Mouse (Mus musculus): ENCODE data around the gene G430095P16Rik. TPM values are rescaled to one million over a fixed set of nuclear protein-coding genes. Genes with fewer than 3 reads are reported as not detected.
A peak's percentile ranks its signal among the peaks of the same experiment; 100 is the strongest.

The G430095P16Rik gene
- polyA plus RNA-seq, 1 experiment from 2014 or later: 1.4 TPM

DNA sequence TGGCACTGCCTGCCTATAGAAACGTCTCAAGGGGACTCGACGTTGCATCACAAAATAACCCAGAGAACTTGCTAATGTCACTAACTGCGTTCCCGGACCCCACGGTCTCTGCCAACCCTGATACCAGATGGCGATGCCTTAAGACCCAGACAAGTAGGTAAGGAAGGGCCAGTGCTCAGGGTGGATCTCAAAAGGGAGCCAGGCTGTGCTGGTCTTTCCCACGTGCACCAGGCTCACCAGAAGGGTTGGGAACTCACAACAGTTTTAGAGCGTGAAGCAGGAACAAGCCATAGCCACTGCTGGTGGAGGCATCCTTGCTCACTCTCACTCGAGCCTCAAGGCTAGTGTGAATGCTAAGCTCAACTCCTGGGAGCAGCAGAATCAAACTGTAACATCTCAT, 44.4 kb downstream of the G430095P16Rik start:
- Histone ChIP-seq H3K4me1 (peaks cover 62% of the 10 kb centered on the region), H3K4me2 (peak overlapping the region; percentile 42), H3K4me3 (replicated peaks) (no peak overlapping the region), H3K36me3 (no peaks in the 10 kb centered on the region), H3K27ac (replicated peaks) (no peak overlapping the region), H3K9me3 (replicated peaks) (no peaks in the 10 kb centered on the region), H3K9ac (replicated peaks) (no peak overlapping the region), H3K27me3 (replicated peaks) (peaks cover 74% of the 10 kb centered on the region)
- 82% methylated on average over 10 of the region's 10 CpGs for WGBS
- no peak for ATAC-seq (ENCODE audit: low FRiP score)

DNA sequence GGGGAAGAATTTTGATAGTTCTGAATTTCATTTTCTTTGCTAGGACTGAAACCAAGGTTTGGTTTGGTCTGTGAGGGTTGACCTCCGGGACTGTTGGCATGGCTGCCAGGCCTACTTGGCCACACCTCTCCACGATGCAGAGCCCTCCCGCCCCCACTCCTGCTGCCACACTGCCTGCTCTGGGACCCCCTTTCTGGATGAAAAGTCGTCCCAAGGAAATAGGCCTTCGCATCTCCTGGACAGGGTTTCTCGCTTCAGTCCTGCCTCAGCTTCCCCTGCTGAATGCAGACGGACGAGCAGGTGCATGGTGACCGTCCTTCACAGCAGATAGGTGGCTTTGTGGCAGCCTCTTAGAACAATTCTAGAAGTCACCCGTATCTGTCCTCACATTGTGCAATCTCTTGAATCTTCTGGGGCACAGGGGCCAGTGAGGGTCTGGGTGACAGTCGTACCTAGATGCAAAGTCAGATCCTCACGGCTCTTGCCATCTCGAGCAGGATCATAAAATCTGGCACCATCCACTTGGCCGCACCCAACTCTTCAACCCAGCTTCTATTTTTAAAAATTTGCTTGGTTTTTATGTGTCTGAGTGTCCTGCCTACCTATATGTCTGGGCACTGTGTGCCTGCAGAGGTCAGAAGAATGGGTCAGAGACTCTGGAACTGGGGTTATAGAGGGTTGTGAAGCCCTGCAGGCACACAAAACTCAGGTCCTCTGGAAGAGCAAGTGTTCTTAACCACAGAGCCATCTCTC, 45.7 kb downstream of the G430095P16Rik start:
- Histone ChIP-seq H3K9ac (replicated peaks) (no peak overlapping the region), H3K4me2 (peak overlapping the region; percentile 56), H3K4me3 (replicated peaks) (peak overlapping the region; percentile 34), H3K9me3 (replicated peaks) (no peaks in the 10 kb centered on the region), H3K4me1 (peaks cover 72% of the 10 kb centered on the region), H3K36me3 (no peaks in the 10 kb centered on the region), H3K27me3 (replicated peaks) (peaks cover 74% of the 10 kb centered on the region), H3K27ac (replicated peaks) (no peak overlapping the region)
- ATAC-seq (ENCODE audit: low FRiP score): no peak
- WGBS: 89% methylated on average over 14 of the region's 14 CpGs

DNA sequence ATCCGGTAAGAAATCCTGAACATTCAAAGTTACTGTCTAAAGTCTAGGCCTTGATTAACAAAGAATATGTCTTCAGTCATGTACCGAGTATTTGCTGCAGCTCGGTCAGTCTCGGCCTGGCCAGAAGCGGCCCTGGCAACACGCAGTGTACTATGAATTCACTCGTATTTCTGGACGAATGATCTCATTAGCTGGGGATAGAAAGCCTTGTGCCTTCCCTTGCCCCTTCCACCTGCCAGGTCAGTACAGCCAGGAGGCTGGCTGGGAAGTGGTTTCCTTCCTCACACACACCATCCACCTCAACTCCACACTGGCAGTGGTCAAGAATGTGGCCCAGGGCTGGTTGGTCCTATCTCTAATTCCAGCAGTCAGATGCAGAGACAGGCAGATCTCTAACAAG, 46.5 kb downstream of the G430095P16Rik start:
- Histone ChIP-seq H3K27ac (replicated peaks) (no peak overlapping the region), H3K36me3 (no peaks in the 10 kb centered on the region)

DNA sequence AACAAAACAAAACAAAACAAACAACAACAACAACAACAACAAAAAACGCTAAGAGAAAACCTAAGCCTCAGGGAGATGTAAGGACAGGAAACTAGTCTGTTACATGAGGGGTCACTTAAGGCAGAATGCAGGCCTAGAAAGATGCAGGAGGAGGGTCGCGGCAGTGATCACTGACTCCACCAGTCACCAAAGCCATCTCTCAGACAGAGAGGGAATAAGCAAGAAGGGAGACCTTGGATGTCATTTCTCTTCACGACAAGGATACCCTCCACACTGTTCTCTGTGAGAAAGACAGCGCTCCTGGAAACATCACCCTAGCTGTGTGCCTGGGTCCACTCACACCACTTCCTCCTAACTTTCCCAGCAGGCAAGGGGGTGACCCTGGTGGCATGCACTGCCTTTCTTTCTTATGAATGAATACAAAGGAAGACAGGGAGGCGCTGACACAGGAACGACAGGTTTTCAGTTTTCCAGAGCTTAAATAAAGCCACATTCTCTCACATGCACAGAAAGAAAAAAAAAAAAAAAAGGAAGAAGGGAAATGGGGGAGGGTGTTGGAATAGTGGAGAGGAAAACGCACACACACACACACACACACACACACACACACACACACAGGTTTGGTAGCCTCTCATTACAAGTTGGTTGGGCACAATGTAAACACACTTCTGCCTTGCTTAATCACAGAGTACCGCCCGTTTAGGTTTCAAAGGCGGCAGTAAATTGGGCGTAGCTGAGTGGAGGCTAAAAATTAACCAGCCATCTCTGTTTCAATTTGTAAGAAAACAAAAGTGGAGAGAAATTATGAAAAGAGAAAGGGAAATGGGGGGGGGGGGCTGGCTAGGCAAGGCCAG, 47.5 kb downstream of the G430095P16Rik start:
- no peak for ATAC-seq (ENCODE audit: low FRiP score)
- H3K27me3 ChIP-seq (replicated peaks): peaks cover 69% of the 10 kb centered on the region
- peak overlapping the region; percentile 34 for H3K4me3 ChIP-seq (replicated peaks)
- H3K36me3 ChIP-seq: no peaks in the 10 kb centered on the region
- H3K4me2 ChIP-seq: peak overlapping the region; percentile 56
- WGBS: 42% methylated on average over 12 of the region's 12 CpGs
- peaks cover 68% of the 10 kb centered on the region for H3K4me1 ChIP-seq
- peak overlapping the region; percentile 40 for H3K9ac ChIP-seq (replicated peaks)
- H3K27ac ChIP-seq (replicated peaks): peak overlapping the region; percentile 18; the same call in 1 of the 2 replicates
- H3K9me3 ChIP-seq (replicated peaks): no peaks in the 10 kb centered on the region

More for the DNA sequence above, 46.5 kb downstream of the G430095P16Rik start:
- Histone ChIP-seq H3K9me3 (replicated peaks) (no peaks in the 10 kb centered on the region), H3K4me2 (peak overlapping the region; percentile 56), H3K27me3 (replicated peaks) (peaks cover 70% of the 10 kb centered on the region), H3K9ac (replicated peaks) (no peak overlapping the region; the same call in 1 of the 2 replicates), H3K4me3 (replicated peaks) (peak overlapping the region; percentile 34), H3K4me1 (peaks cover 68% of the 10 kb centered on the region)
- ATAC-seq (ENCODE audit: low FRiP score): no peak
- WGBS: 83% methylated on average over 8 of the region's 8 CpGs

DNA sequence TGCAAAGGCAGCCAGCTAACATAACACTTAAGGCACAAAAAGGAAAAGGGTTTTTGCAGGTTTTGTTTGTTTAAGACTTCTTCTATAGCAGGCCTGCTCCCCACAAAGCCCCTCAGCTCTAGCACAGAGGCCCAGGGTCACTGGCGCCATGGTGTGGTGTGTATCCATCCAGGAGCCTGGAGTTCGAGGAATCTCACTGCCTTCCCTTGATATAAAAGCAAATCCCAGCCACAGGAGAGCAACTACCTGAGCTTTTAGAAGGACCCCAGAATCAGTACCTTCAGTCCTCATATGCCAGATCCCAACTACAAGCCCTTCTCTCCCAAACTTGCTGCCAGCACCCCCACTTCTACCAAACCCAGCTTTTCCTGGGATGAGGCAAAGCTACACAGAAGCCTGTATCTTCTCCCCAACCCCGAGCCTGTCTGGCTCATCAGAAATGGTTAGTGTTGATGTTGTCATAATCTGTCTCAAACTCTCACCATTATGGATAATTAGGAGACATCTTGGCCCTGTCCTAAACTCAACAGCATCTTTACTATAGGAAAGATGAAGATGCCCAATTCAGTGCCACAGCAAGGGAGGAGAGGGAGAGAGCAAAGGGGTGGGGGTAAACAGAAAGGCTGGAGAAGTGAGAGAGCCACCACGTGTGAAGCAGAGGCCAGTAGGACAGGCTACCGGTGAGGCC, 48.3 kb downstream of the G430095P16Rik start:
- Histone ChIP-seq H3K4me1 (peaks cover 68% of the 10 kb centered on the region), H3K27me3 (replicated peaks) (peaks cover 69% of the 10 kb centered on the region)
- WGBS: 33% methylated on average over 5 of the region's 5 CpGs

DNA sequence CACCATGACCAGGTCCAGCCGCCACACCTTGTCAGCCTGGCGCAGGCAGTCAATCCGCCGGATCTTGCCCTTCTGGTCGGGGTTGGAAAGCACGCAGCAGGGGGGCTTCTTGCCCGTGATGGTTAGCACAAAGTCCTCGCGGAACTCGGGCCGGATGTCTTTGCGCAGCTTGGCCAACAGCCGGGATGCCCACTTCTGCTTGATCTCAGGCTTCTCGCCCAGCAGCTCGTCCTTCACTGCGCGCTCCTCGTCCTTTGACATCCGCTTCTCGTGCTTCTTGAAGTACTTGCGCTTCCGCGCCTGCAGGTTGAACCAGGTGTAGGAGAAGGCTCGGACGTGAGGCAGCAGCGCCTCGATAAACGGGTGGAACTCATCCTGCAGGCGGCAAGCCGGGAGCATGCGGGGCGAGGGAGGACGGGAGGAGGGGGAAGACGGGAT, 49.2 kb downstream of the G430095P16Rik start:
- Histone ChIP-seq H3K27me3 (replicated peaks) (peaks cover 71% of the 10 kb centered on the region), H3K36me3 (no peaks in the 10 kb centered on the region), H3K27ac (replicated peaks) (peak overlapping the region; percentile 90), H3K4me1 (peaks cover 65% of the 10 kb centered on the region), H3K9me3 (replicated peaks) (no peaks in the 10 kb centered on the region), H3K9ac (replicated peaks) (peak overlapping the region; percentile 40), H3K4me2 (peak overlapping the region; percentile 56), H3K4me3 (replicated peaks) (peak overlapping the region; percentile 34)
- ATAC-seq (ENCODE audit: low FRiP score): no peak
- WGBS: 10% methylated on average over 34 of the region's 34 CpGs

More for the DNA sequence above, 48.3 kb downstream of the G430095P16Rik start:
- Histone ChIP-seq H3K9me3 (replicated peaks) (no peaks in the 10 kb centered on the region), H3K4me2 (peak overlapping the region; percentile 56), H3K4me3 (replicated peaks) (peak overlapping the region; percentile 34), H3K9ac (replicated peaks) (peak overlapping the region; percentile 40), H3K27ac (replicated peaks) (peak overlapping the region; percentile 90; the same call in 1 of the 2 replicates), H3K36me3 (no peaks in the 10 kb centered on the region)
- no peak for ATAC-seq (ENCODE audit: low FRiP score)

DNA sequence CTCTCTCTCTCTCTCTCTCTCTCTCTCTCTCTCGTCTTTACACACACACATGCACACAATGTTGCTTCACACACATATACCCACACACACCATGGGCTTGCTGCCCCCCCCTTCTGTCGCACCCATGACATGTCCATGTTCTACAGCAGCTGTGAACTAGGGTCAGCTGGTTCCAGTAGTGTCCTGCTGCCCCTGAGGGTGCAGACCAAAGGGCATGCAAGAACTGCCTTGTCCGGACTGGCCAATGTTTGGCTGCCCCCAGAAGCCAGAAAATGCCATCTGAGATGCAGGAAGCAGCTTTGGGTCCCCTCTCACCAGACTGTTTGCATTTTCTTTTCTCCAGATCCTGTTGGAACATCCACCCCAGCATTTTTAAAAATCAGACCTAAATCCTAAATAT, 49.8 kb downstream of the G430095P16Rik start:
- WGBS: 3% methylated on average over 3 of the region's 3 CpGs
- Histone ChIP-seq H3K4me1 (peaks cover 58% of the 10 kb centered on the region), H3K4me2 (peak overlapping the region; percentile 56), H3K9me3 (replicated peaks) (no peaks in the 10 kb centered on the region), H3K27me3 (replicated peaks) (peaks cover 71% of the 10 kb centered on the region), H3K4me3 (replicated peaks) (peak overlapping the region; percentile 34), H3K9ac (replicated peaks) (peak overlapping the region; percentile 44), H3K36me3 (no peaks in the 10 kb centered on the region), H3K27ac (replicated peaks) (peak overlapping the region; percentile 90)
- no peak for ATAC-seq (ENCODE audit: low FRiP score)

DNA sequence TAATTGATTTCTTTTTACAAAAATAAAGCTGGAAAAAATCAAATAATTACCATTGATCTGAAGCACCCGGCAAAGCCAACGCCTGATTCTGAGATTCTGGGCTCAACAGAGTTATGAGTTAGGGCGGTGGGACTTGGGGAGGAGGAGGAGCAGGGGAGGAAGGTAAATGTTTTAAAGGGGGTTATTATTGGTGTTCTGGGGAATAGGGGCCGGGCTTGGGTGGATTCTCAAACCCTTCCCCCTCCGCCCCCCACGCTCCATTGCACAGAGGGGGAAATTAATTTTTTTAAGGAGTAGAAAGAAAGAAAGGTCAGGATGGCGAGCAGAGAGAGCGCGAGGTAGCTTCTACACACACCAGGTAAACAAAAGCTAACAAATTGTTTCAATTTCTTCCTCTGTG, 50.5 kb downstream of the G430095P16Rik start:
- peaks cover 60% of the 10 kb centered on the region for H3K4me1 ChIP-seq
- no peak for ATAC-seq (ENCODE audit: low FRiP score)
- under 1% methylated on average over 9 of the region's 9 CpGs for WGBS
- H3K27ac ChIP-seq (replicated peaks): peak overlapping the region; percentile 90
- no peaks in the 10 kb centered on the region for H3K9me3 ChIP-seq (replicated peaks)
- H3K4me2 ChIP-seq: peak overlapping the region; percentile 56
- peak overlapping the region; percentile 34 for H3K4me3 ChIP-seq (replicated peaks)
- no peaks in the 10 kb centered on the region for H3K36me3 ChIP-seq
- H3K27me3 ChIP-seq (replicated peaks): peaks cover 75% of the 10 kb centered on the region
- H3K9ac ChIP-seq (replicated peaks): peak overlapping the region; percentile 44

DNA sequence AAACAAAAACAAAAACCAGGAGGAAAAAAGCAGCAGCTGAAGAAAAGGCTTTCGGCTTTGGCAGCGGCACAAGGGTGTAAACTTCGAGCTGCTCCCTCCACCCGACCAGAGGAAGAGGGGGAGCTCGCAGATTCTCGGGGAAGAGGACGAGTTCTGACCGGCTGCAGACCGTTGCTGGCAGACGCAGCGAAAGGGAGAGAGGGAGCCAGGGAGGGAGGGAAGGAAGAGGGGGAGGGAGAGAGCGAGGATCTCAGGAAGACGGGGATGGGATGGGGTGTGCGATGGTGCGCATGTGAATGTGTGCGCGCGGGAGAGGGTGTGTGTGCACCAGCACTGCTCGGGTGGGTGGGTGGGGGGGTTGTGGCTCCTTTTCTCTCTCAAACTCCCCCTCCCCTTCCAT, 51.0 kb downstream of the G430095P16Rik start:
- Histone ChIP-seq H3K9ac (replicated peaks) (peak overlapping the region; percentile 44), H3K9me3 (replicated peaks) (no peaks in the 10 kb centered on the region), H3K4me1 (peaks cover 65% of the 10 kb centered on the region), H3K4me2 (peak overlapping the region; percentile 56), H3K4me3 (replicated peaks) (peak overlapping the region; percentile 34), H3K27me3 (replicated peaks) (peaks cover 74% of the 10 kb centered on the region), H3K36me3 (no peaks in the 10 kb centered on the region), H3K27ac (replicated peaks) (peak overlapping the region; percentile 90)
- WGBS: under 1% methylated on average over 18 of the region's 19 CpGs
- ATAC-seq (ENCODE audit: low FRiP score): peak; percentile 89

DNA sequence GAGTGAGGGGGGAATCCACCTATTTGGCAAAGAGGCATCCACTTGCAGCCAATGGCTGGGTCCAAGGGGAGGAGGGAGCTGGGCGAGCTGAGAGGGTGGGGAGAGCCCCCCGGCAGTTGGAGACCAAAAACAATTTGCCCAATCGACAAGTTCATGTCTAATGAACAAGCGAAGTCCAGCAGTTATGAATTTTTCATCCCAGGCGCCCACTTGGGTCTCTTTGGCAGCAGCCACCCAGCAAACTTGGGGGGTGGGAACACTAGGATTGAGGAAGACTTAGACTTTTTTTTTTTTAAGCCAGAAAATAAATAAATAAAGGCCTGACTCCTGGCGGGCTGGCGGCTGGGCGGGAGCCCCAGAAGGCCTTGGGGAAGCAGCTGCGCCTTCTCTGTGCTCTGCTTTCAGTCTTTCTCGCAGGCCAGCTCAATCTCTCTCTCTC, 51.7 kb downstream of the G430095P16Rik start:
- Histone ChIP-seq H3K27me3 (replicated peaks) (peaks cover 74% of the 10 kb centered on the region), H3K36me3 (no peaks in the 10 kb centered on the region), H3K4me3 (replicated peaks) (no peak overlapping the region; the same call in 1 of the 2 replicates), H3K9ac (replicated peaks) (no peak overlapping the region), H3K27ac (replicated peaks) (peak overlapping the region; percentile 90), H3K9me3 (replicated peaks) (no peaks in the 10 kb centered on the region), H3K4me2 (peak overlapping the region; percentile 56), H3K4me1 (peaks cover 69% of the 10 kb centered on the region)
- 2% methylated on average over 10 of the region's 10 CpGs for WGBS
- ATAC-seq (ENCODE audit: low FRiP score): peak; percentile 74; the same call in 1 of the 2 replicates

DNA sequence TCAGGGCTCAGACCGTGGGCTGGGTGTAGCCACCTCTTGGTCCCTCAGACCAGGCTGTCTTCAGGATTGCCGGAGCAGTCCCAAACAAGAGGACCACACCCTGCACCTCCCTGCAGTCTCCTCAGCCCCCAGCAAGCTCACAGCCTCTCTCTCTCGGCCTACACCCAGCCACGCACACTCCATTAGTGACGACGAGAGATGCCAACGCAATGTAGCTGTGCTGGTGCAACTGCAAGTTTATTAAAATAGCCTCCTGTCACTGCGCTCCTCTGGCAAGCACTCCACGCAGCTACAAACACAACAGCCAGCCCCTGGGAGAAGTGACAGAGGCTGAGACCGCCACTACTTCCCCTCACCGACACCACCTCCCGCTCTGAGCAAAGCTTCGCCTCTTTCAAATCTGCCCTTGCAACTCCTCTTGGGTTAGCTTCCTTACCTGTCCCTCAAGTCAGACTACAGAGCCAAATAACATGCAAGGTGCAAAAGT, 52.3 kb downstream of the G430095P16Rik start:
- Histone ChIP-seq H3K36me3 (no peaks in the 10 kb centered on the region), H3K27me3 (replicated peaks) (peaks cover 73% of the 10 kb centered on the region), H3K9ac (replicated peaks) (peak overlapping the region; percentile 11; the same call in 1 of the 2 replicates), H3K4me3 (replicated peaks) (no peak overlapping the region), H3K4me2 (peak overlapping the region; percentile 56), H3K4me1 (peaks cover 71% of the 10 kb centered on the region), H3K9me3 (replicated peaks) (no peaks in the 10 kb centered on the region), H3K27ac (replicated peaks) (peak overlapping the region; percentile 90)
- WGBS: 7% methylated on average over 13 of the region's 13 CpGs
- no peak for ATAC-seq (ENCODE audit: low FRiP score)
